Mouse (Mus musculus) ES-E14 (cell line): ENCODE measurements around the gene Cd86. TPM values are rescaled to one million over a fixed set of nuclear protein-coding genes. Genes with fewer than 3 reads are reported as not detected.

Experiments used
- DNase-seq: peaks from one replicate; pipeline ENCODE4 v3.0.0-alpha.2; 2013; ENCODE audit warnings: low read depth, low spot score
- H3K27ac ChIP-seq: 2 replicates; pipeline ENCODE4 v1.5.1; 2012; ENCODE audit warnings: low read depth, mild to moderate bottlenecking, low read length, moderate library complexity, mixed read lengths; ENCODE audit not compliant: poor library complexity, insufficient read depth, severe bottlenecking
- H3K36me3 ChIP-seq: 2 replicates; pipeline ENCODE4 v1.6.1; 2012; ENCODE audit warnings: mild to moderate bottlenecking, low read length, moderate library complexity, mixed read lengths; ENCODE audit not compliant: control insufficient read depth, poor library complexity, insufficient read depth, severe bottlenecking
- H3K4me1 ChIP-seq, 2 experiments: fragments of 150-350 bp in 1 of 2; sonication (generic) in 1 of 2; 2 replicates each; pipeline ENCODE4 v1.6.1; 2012; ENCODE audit warnings: low read length in 2 of 2, mild to moderate bottlenecking in 1 of 2, mixed read lengths in 1 of 2; ENCODE audit not compliant: control insufficient read depth in 2 of 2, insufficient read depth in 2 of 2, poor library complexity in 1 of 2
- H3K4me3 ChIP-seq, 2 experiments: fragments of 150-350 bp in 1 of 2; sonication (generic) in 1 of 2; 2 replicates each; pipeline ENCODE4 v1.5.1; 2012; ENCODE audit warnings: low read length in 2 of 2, low read depth in 1 of 2, mild to moderate bottlenecking in 1 of 2, mixed read lengths in 1 of 2; ENCODE audit not compliant: insufficient read depth in 1 of 2, poor library complexity in 1 of 2, severe bottlenecking in 1 of 2
- H3K9ac ChIP-seq: 2 replicates; pipeline ENCODE4 v1.6.1; 2012; ENCODE audit warnings: low read depth, mild to moderate bottlenecking, low read length, mixed read lengths; ENCODE audit not compliant: poor library complexity, insufficient read depth, severe bottlenecking
- H3K9me3 ChIP-seq: fragments of 150-350 bp; sonication (generic); 2 replicates; pipeline ENCODE4 v1.6.1; 2012; ENCODE audit warnings: low read depth, mild to moderate bottlenecking, low read length; ENCODE audit not compliant: control insufficient read depth, insufficient read depth
- CHD2 ChIP-seq: IDR thresholded peaks from 2 replicates; pipeline ENCODE4 v1.6.1; 2014; ENCODE audit warnings: mild to moderate bottlenecking, low read depth, low read length, inconsistent platforms
- HCFC1 ChIP-seq: IDR thresholded peaks from 2 replicates; pipeline ENCODE4 v1.6.1; 2012; ENCODE audit warnings: low read length, inconsistent platforms, borderline replicate concordance; ENCODE audit not compliant: insufficient read depth
- MAFK ChIP-seq: IDR thresholded peaks from 2 replicates; pipeline ENCODE4 v1.6.1; 2014; ENCODE audit warnings: mild to moderate bottlenecking, low read depth, low read length, inconsistent platforms; ENCODE audit not compliant: insufficient read depth
- ZC3H11A ChIP-seq: IDR thresholded peaks from 2 replicates; pipeline ENCODE4 v1.6.1; 2012; ENCODE audit warnings: low read depth, mild to moderate bottlenecking, inconsistent platforms, low read length, borderline replicate concordance
- ZNF384 ChIP-seq: IDR thresholded peaks from 2 replicates; pipeline ENCODE4 v1.6.1; 2012; ENCODE audit warnings: low read depth, low read length, inconsistent platforms
- in situ Hi-C, 2 experiments: fragments of 600-800 bp; cut with MboI; formaldehyde crosslinking; loops; one replicate each; pipeline ENCODE4 v1.15.1; 2025; ENCODE audit warnings: low sequenced_read_pairs in 2 of 2, inconsistent platforms in 1 of 2; ENCODE audit not compliant: unreplicated experiment in 2 of 2
- total RNA-seq: library from RNA; depleted of rRNA; stranded (reverse); fragments of 300-350 nt; gene quantifications from 2 replicates; pipeline ENCODE4 v1.2.3, GENCODE M21; 2012

Gene Cd86
- total RNA-seq, 1 experiment, result 0.62 TPM

DNA sequence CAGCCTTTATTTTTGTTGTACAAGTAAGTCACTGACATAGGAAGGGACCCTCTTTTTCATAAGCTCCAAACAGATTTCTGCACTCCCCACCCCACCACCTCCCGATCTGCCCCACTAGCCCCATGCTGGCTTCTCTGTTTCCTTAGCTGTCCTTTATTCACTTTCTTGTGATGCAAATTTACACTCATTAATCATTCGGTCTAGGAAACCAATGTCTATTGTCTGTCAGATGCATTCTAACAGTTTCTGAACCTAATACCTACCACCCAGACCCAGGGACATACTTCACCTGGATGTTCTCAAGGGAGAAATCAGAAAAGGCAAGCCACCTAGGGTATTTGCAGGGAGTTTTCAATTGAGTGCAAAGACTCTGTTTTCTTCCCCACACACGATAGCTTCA, 16.6 kb downstream of the Cd86 start:
- H3K27ac ChIP-seq, result peak overlapping the region; percentile 58; the same call in 1 of the 2 replicates
- DNase-seq, result peak; percentile 28
- TF ChIP-seq MAFK, result no peak
- TF ChIP-seq ZC3H11A, result no peak
- no peak for TF ChIP-seq CHD2
- TF ChIP-seq ZNF384, result no peak
- TF ChIP-seq HCFC1, result no peak
- H3K4me3 ChIP-seq, result no peak overlapping the region
- no peaks in the 10 kb centered on the region for H3K9me3 ChIP-seq
- in situ Hi-C loops, result no loop called here
- H3K36me3 ChIP-seq, result no peaks in the 10 kb centered on the region
- H3K4me1 ChIP-seq, result peaks cover 10 to 12% of the 10 kb centered on the region in 2 experiments
- no peak overlapping the region for H3K9ac ChIP-seq

GRCm38 (mm10) chr16:36645124-36645523, 20.8 kb downstream of the Cd86 start:
- Histone ChIP-seq H3K36me3 (no peaks in the 10 kb centered on the region), H3K4me3 (no peak overlapping the region), H3K4me1 (peaks cover 3 to 6% of the 10 kb centered on the region in 2 experiments), H3K27ac (no peak overlapping the region), H3K9ac (no peak overlapping the region), H3K9me3 (no peaks in the 10 kb centered on the region)
- DNase-seq, result no peak
- TF ChIP-seq HCFC1 (no peak), ZC3H11A (no peak), ZNF384 (no peak), MAFK (no peak), CHD2 (no peak)
- in situ Hi-C loops, result no loop called here

- in situ Hi-C loops, result no loop called here
- TF ChIP-seq CHD2 (no peak), ZC3H11A (no peak), HCFC1 (no peak), ZNF384 (no peak), MAFK (no peak)
- Histone ChIP-seq H3K4me1 (peaks cover 0 to 2% of the 10 kb centered on the region in 2 experiments; a peak in 1 of 4 replicates), H3K27ac (no peak overlapping the region), H3K9me3 (no peaks in the 10 kb centered on the region), H3K36me3 (no peaks in the 10 kb centered on the region), H3K9ac (no peak overlapping the region), H3K4me3 (no peak overlapping the region)
- no peak for DNase-seq
Observed at GRCm38 (mm10) chr16:36642696-36643046, 23.2 kb downstream of the Cd86 start.

- Histone ChIP-seq H3K36me3 (no peaks in the 10 kb centered on the region), H3K9me3 (no peaks in the 10 kb centered on the region), H3K9ac (no peak overlapping the region), H3K4me1 (peaks cover 0 to 2% of the 10 kb centered on the region in 2 experiments; a peak in 1 of 4 replicates), H3K27ac (no peak overlapping the region), H3K4me3 (no peak overlapping the region)
- no peak for DNase-seq
- in situ Hi-C loops, result no loop called here
- TF ChIP-seq ZC3H11A (no peak), ZNF384 (no peak), HCFC1 (no peak), MAFK (no peak)
Observed at GRCm38 (mm10) chr16:36641830-36642695, 23.8 kb downstream of the Cd86 start.
